Mouse (Mus musculus): Measurements from ENCODE around the gene Ppm1h.

Gene Ppm1h

DNA sequence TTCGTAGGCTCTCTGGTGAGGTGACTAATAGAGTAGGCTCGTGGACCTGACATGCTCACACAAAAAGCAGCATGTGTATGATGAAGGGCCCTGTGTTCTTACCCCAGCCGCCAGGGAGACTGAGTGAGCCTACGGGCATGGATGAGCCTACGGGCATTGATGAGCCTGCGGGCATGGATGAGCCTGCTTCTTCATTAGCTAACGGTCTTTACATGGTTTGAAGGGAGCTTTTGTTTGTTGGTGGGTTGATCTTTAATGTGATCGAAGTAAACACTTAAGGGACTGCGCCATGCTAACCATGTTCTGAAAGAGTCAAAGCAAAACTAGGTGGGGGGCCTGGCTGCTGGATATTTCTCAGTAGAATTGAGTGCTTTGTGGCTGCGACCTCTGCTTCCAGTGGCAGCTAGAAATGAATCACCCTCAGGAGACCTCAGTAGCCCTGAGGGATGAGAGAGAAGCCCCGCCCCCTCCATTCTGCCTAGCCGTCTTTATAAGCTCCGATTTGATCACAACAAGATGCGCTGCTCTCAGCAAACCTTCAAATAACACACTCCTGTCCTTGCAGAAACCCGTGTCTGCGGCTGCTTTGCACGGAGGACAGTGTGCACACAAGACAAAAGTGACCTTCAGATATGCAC lies 183.9 kb downstream of the Ppm1h start:
- no peak for DNase-seq

DNA sequence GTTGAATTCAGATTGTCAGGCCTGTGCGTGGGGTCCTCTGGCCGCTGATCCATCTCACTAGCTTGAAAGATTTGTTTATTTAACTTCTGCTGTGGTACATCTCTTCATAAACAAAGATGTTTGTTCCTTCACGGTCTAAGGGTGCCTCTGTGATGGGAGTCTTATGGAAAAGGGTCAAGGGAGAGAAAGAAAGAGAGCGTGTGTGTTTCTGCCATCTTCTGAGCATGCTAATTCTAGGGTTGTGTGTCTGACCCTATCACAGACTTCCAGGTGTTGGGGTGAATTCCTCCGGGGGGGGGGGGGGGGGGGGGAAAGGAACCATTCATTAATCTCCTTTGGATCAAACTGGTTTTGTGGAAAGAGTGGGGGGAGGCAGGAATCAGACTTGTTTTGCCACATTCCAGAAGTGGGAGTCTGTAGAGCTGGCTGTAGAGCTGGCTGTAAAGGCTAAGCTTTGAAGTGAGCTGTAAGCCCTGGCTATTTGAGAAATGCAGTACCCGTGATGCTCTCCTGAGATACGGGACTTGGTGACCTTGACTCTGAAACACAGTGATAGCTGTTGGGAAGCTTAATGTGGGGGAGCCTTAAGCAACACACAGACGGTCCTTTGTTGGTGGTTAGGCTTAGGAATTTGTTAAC lies 191.4 kb downstream of the Ppm1h start:
- no peak for DNase-seq

DNA sequence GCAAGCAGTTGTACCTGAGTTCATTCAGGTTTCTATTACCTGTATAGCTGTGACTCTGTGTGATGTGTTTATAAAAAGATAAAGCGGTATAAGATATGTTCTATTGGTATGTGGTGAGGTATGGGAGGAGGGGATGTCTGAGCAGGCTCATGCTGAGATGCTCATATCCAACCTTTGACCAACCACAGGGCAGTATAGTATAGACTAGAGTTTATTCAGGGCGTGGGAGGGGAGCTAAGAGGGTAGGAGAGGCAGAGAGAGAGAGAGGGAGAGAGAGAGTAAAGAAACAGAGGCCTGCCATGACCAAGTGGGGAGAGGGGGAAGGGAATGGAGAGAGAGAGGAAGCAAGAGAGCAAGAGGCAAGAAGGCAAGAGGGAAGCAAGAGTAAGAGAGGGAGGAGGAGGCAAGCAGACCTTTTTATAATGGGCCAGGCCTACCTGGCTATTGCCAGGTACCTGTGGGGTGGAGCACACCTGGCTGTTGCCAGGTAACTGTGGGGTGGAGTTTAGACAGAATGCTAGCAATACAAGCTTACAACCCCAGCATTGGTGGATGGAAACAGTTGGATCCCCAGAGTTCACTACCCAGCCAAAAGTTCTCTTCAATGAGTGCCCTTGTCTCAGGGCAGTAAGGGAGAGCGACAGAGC lies 192.4 kb downstream of the Ppm1h start:
- no peak for DNase-seq

- no peak for DNase-seq
Observed at GRCm38 (mm10) chr10:122872720-122873119, 194.2 kb downstream of the Ppm1h start.

GRCm38 (mm10) chr10:122876964-122877363 lies 198.4 kb downstream of the Ppm1h start:
- no peak for DNase-seq

DNA sequence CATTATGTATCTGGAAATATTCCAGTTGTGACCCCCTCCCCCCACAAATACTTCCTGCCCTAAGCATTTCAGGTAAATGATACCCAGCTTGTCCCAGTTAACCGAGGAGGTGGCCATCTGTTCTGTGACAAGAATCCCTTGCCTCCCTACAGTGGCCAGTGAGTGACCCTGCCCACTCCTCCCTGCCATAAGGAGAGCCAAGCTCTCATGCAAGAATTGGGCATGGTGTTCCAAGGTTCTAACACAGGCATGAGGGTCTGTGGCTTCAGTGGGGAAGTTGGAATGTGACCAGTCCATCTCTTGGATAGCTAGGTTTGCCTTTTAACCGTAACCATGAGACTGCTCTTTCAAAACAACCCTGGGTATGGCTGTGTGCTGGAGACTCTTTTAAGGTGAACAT lies 198.9 kb downstream of the Ppm1h start:
- DNase-seq, result no peak

- DNase-seq, result no peak
Observed at GRCm38 (mm10) chr10:122881456-122881855, 202.9 kb downstream of the Ppm1h start.

GRCm38 (mm10) chr10:122882614-122883013 lies 204.1 kb downstream of the Ppm1h start:
- no peak for DNase-seq

GRCm38 (mm10) chr10:122883823-122884743 lies 205.5 kb downstream of the Ppm1h start:
- DNase-seq, result peak; percentile 59

DNA sequence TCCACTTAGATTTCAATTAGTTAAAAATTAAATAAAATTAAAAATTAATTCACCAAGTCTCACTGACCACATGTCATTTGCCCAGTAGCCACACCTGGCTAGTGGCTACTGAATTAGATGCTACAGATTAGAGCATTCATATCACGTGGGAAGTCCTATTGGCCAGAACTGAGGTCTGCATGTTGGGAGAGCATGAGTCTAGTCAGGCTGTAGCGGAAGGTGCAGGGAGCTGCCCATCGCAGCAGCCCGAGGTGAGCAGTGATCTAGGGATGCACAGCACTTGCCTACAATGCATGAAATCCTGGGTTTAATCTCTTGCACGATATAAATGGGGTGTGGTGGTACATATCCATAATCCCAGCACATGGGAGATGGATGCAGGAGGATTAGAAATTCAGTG lies 206.7 kb downstream of the Ppm1h start:
- DNase-seq, result no peak

GRCm38 (mm10) chr10:122886055-122886915 lies 207.7 kb downstream of the Ppm1h start:
- DNase-seq, result no peak

- DNase-seq, result no peak
Observed at GRCm38 (mm10) chr10:122886916-122887527, 208.5 kb downstream of the Ppm1h start.

- DNase-seq, result no peak
Observed at GRCm38 (mm10) chr10:122887528-122888183, 209.1 kb downstream of the Ppm1h start.

GRCm38 (mm10) chr10:122890682-122891350 lies 212.3 kb downstream of the Ppm1h start:
- DNase-seq, result no peak

DNA sequence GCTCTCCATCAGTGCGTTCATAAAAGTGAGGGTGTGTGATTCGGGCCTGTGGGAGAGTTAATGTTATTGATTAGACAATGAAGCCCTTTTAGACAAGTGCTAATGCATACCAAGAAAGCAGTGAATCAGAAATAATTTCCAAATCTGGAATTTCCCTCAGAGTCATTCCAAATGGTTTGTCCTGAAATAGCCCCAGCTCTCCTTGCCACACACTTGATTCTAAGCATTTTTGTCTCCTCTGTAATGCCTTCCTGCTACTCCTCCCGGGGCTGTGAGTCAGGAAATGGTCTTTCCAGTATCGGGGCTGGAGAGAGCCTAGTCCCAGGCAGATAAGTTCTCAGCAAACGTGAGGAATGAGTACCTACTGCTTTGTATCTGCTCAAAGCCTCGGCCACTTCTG lies 212.9 kb downstream of the Ppm1h start:
- no peak for DNase-seq

- DNase-seq, result no peak
Observed at GRCm38 (mm10) chr10:122894555-122895069, 216.1 kb downstream of the Ppm1h start.

DNA sequence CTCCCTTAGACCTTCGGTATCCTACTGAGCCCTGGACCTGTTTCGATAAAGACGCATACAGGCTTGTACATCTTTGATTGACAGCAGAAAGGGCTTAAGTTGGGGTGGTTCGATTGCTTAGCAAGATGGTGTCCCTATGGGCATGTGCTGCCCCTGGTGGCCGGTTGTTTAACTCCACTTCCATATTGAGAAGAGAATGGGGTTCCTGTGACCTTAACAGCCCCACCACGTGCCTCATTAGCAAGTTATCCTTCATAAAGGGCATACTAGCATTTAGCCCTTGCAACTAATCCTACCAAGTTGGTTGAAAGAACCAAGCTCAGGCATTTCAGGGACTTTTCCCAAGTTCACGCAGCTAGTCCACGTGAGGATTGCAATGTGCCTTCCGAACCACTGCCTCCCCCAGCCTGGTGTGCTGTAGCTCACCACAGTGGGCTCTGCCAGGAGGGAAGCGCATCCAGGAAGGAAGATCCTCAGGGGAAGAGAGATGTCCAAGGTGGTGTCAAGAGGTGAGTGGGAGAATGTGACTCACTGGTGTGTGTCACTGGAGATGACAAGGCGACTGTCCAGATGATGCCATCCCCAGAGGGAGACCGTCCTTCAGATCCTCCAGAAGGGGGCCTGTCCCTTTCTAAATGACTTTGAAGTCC lies 216.7 kb downstream of the Ppm1h start:
- no peak for DNase-seq

- no peak for DNase-seq
Observed at GRCm38 (mm10) chr10:122899971-122900370, 221.4 kb downstream of the Ppm1h start.

GRCm38 (mm10) chr10:122900466-122900865 lies 221.9 kb downstream of the Ppm1h start:
- DNase-seq, result no peak

DNA sequence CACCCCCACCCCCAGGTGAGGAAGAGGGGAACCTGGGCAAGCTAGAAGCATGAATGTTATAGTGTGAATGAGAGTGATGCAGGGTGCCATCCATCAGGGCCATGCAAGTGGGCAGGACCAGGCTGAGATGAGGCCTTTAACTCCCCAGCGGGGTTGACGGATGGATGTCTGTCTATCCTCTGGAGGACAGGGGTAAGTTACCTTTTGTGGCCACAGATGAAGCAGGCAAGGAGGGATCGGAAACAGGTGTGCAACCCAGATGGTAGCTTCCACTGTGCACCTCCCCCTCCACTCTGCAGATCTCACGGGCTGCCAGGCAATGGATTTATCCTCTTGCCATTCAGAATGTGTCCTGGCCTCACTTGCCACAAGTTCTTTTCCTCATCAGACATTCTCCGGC lies 222.8 kb downstream of the Ppm1h start:
- no peak for DNase-seq

All from right cerebral cortex, adult 18-20 months (tissue).